35 mouse cellular contexts compared by ENCODE assay signal in genomic region chr6:16458279-16458678, GRCm38 (mm10).
A peak's percentile ranks its signal among the peaks of the same experiment; 100 is the strongest.
DNase-seq lines count a peak whose midpoint lies in the region; ATAC-seq lines count a peak whose summit lies in the region.
"Had no signal": no experiment of that assay in that cellular context is flagged by ENCODE, and none has a peak within 500 bp of the region (broad histone marks: within the 10 kb centered on the region; RNA-seq: fewer than 3 reads in every experiment).

No protein-coding gene starts in this region.

- H3K4me2 ChIP-seq in forebrain, embryonic 14.5 days (ENCODE audit: low read length), result no peak overlapping the region
- no peak overlapping the region for H3K4me2 ChIP-seq in heart, embryonic 11.5 days
- H3K4me2 ChIP-seq: embryonic facial prominence, embryonic 12.5 days; heart, embryonic 12.5 days; hindbrain, embryonic 14.5 days; limb, embryonic 13.5 days; liver, embryonic 11.5 days; lung, embryonic 15.5 days; midbrain, embryonic 11.5 days had no signal

- no peak overlapping the region for H3K27ac ChIP-seq in forebrain, embryonic 14.5 days (ENCODE audit: low read depth, low read length)
- no peak overlapping the region for H3K27ac ChIP-seq in forebrain, embryonic 10.5 days
- H3K27ac ChIP-seq in hindbrain, embryonic 10.5 days, result no peak overlapping the region
- no peak overlapping the region for H3K27ac ChIP-seq in heart, embryonic 11.5 days (ENCODE audit: low read depth, low read length)
- H3K27ac ChIP-seq: embryonic facial prominence, embryonic 12.5 days; gastrocnemius, adult 2 months; hindbrain, embryonic 14.5 days; layer of hippocampus, adult 2 months; limb, embryonic 13.5 days; lung, embryonic 15.5 days; stomach, postnatal 0 days had no signal

- no peak for ATAC-seq in forebrain, embryonic 14.5 days
- ATAC-seq in heart, embryonic 11.5 days (replicated peaks; ENCODE audit: insufficient number of reproducible peaks, low FRiP score, low TSS enrichment), result no peak
- ATAC-seq: activated CD4-positive, CD25-positive, alpha-beta regulatory T cell, adult 4 months; intestine, postnatal 0 days; midbrain, embryonic 16.5 days had no signal

- DNase-seq in forebrain, embryonic 14.5 days (ENCODE audit: low spot score), result peak; percentile 16
- DNase-seq in forebrain, embryonic 10.5 days (ENCODE audit: extremely low spot score, low spot score), result no peak
- peak; percentile 2 to 14 for DNase-seq in frontal cortex, adult 2 months (ENCODE audit: extremely low spot score in 1 of 2, low spot score in 1 of 2)
- DNase-seq in frontal cortex, postnatal 14 days (ENCODE audit: low spot score in 2 of 2), result no peak
- DNase-seq in left cerebral cortex, postnatal 25 days (ENCODE audit: low spot score in 2 of 2), result peak; percentile 2 to 47
- DNase-seq in left cerebral cortex, adult 11 months (ENCODE audit: low spot score), result no peak
- DNase-seq in hindbrain, embryonic 10.5 days (ENCODE audit: low spot score), result no peak
- DNase-seq: adrenal gland, adult 2 months; adrenal gland, postnatal 36 days; cerebellum, adult 11 months; cerebellum, adult 9-10 months; cerebellum, postnatal 36 days; gastrocnemius, adult 2 months; gastrocnemius, postnatal 36 days; heart, adult 18-20 months; heart, postnatal 4 days; kidney, adult 9 months; kidney, postnatal 10 days; right cerebral cortex, postnatal 4 days; thymus, adult 2 months; thymus, postnatal 36 days had no signal

- no peaks in the 10 kb centered on the region for H3K36me3 ChIP-seq in forebrain, embryonic 14.5 days (ENCODE audit: control insufficient read depth, insufficient read depth, low read length)
- H3K36me3 ChIP-seq in forebrain, embryonic 10.5 days (replicated peaks), result no peaks in the 10 kb centered on the region
- no peaks in the 10 kb centered on the region for H3K36me3 ChIP-seq in hindbrain, embryonic 10.5 days
- H3K36me3 ChIP-seq in heart, embryonic 11.5 days (ENCODE audit: control insufficient read depth, insufficient read depth, low read length), result no peaks in the 10 kb centered on the region
- H3K36me3 ChIP-seq: embryonic facial prominence, embryonic 12.5 days; heart, embryonic 12.5 days; limb, embryonic 13.5 days; lung, embryonic 15.5 days had no signal

- H3K4me3 ChIP-seq in forebrain, embryonic 14.5 days (ENCODE audit: low read depth, low read length), result no peak overlapping the region
- no peak overlapping the region for H3K4me3 ChIP-seq in forebrain, embryonic 10.5 days
- H3K4me3 ChIP-seq in hindbrain, embryonic 10.5 days, result no peak overlapping the region
- H3K4me3 ChIP-seq in heart, embryonic 11.5 days (ENCODE audit: low read depth, low read length), result no peak overlapping the region
- H3K4me3 ChIP-seq: embryonic facial prominence, embryonic 12.5 days; gastrocnemius, adult 2 months; heart, embryonic 12.5 days; layer of hippocampus, adult 2 months; limb, embryonic 13.5 days; lung, embryonic 15.5 days had no signal

- 78% methylated on average over 3 of the region's 3 CpGs for WGBS in forebrain, embryonic 14.5 days
- 84% methylated on average over 3 of the region's 3 CpGs for WGBS in forebrain, embryonic 10.5 days
- 88% methylated on average over 3 of the region's 3 CpGs for WGBS in hindbrain, embryonic 10.5 days
- WGBS in heart, embryonic 11.5 days (ENCODE audit: insufficient replicate concordance), result 82% methylated on average over 3 of the region's 3 CpGs

- H3K9me3 ChIP-seq in forebrain, embryonic 14.5 days (replicated peaks; ENCODE audit: control insufficient read depth, low read length), result no peaks in the 10 kb centered on the region
- no peaks in the 10 kb centered on the region for H3K9me3 ChIP-seq in forebrain, embryonic 10.5 days
- no peaks in the 10 kb centered on the region for H3K9me3 ChIP-seq in hindbrain, embryonic 10.5 days
- no peaks in the 10 kb centered on the region for H3K9me3 ChIP-seq in heart, embryonic 11.5 days (replicated peaks; ENCODE audit: control insufficient read depth, low read length)
- H3K9me3 ChIP-seq: embryonic facial prominence, embryonic 12.5 days; heart, embryonic 12.5 days; limb, embryonic 13.5 days; lung, embryonic 15.5 days had no signal

- H3K9ac ChIP-seq in forebrain, embryonic 14.5 days (ENCODE audit: low read length), result no peak overlapping the region
- no peak overlapping the region for H3K9ac ChIP-seq in heart, embryonic 11.5 days (ENCODE audit: low read depth, low read length)
- H3K9ac ChIP-seq: embryonic facial prominence, embryonic 12.5 days; heart, embryonic 12.5 days; hindbrain, embryonic 14.5 days; limb, embryonic 13.5 days; lung, embryonic 15.5 days had no signal

- intact Hi-C loops in left cerebral cortex, postnatal 25 days (cut with DNase I), result no loop called here

- H3K4me1 ChIP-seq in forebrain, embryonic 14.5 days (ENCODE audit: control insufficient read depth, insufficient read depth, low read length), result no peaks in the 10 kb centered on the region
- H3K4me1 ChIP-seq in forebrain, embryonic 10.5 days, result no peaks in the 10 kb centered on the region
- H3K4me1 ChIP-seq in hindbrain, embryonic 10.5 days (replicated peaks), result no peaks in the 10 kb centered on the region
- H3K4me1 ChIP-seq in heart, embryonic 11.5 days (ENCODE audit: control insufficient read depth, insufficient read depth, low read length), result no peaks in the 10 kb centered on the region
- H3K4me1 ChIP-seq: embryonic facial prominence, embryonic 12.5 days; heart, embryonic 12.5 days; lung, embryonic 15.5 days had no signal

- H3K27me3 ChIP-seq in forebrain, embryonic 14.5 days (replicated peaks; ENCODE audit: control insufficient read depth, insufficient read depth, low read length), result no peaks in the 10 kb centered on the region
- no peaks in the 10 kb centered on the region for H3K27me3 ChIP-seq in forebrain, embryonic 10.5 days (ENCODE audit: poor library complexity, severe bottlenecking)
- no peaks in the 10 kb centered on the region for H3K27me3 ChIP-seq in hindbrain, embryonic 10.5 days (ENCODE audit: insufficient read depth, poor library complexity, severe bottlenecking)
- no peaks in the 10 kb centered on the region for H3K27me3 ChIP-seq in heart, embryonic 11.5 days (ENCODE audit: control insufficient read depth, insufficient read depth, low read length)
- H3K27me3 ChIP-seq: CH12.LX; embryonic facial prominence, embryonic 12.5 days; heart, embryonic 12.5 days; limb, embryonic 13.5 days; lung, embryonic 15.5 days had no signal

Comparison
In these comparisons a context has a peak if more than half of its experiments do, and no peak if none do; other contexts are left out.
1. DNase-seq: peak in forebrain, embryonic 14.5 days (single experiment), frontal cortex, adult 2 months (2 of 2) and left cerebral cortex, postnatal 25 days (2 of 2); none in forebrain, embryonic 10.5 days (single experiment), frontal cortex, postnatal 14 days (0 of 2), left cerebral cortex, adult 11 months (single experiment) and hindbrain, embryonic 10.5 days (single experiment).